Mouse (Mus musculus): ENCODE data around the gene Cstf1. TPM values are rescaled to one million over a fixed set of nuclear protein-coding genes. Genes with fewer than 3 reads are reported as not detected.

Cstf1 gene
- total RNA-seq, 2 experiments from 2014 or later, result 20.4 to 23.4 TPM

DNA sequence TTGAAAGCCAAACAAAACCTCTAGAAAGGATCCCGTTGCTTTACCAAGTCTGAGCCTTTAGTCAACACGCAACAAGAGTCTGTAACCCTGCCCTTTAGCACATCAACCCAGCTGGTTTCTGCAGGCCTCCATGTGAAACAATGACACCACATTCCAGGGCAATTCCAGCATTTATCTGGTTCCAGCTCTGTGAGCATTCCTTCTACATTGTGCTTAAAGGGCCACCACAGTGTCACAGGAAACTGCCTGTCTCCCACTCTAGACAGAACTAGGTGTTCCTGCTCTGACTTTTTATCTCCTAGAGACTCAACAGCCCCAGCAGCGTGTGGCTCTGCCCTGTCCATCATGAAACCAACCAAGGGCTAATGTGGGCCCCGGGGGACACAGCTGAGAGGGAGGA is 42.8 kb downstream of the Cstf1 start:
- no peak for DNase-seq (ENCODE audit: low spot score in 2 of 2)

DNA sequence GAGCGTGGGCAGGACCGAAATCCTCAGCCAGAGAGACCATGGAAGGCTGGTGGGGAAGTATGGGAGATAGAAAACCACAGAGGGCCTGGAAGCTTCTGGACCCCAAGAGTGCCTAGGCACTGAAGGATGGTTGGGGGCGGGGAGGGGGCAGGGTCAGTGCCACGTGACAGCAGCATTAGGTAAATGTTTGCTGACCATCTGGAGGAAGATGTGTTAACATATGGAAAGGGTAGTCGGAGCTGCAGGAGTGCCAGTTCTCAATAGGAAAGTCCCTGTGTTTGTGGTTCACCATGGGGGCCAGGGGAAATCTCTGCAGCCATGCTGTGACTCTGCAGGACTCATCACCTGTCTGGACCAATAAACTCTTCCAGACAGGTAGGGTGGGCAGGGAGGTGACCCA is 43.4 kb downstream of the Cstf1 start:
- DNase-seq (ENCODE audit: low spot score in 2 of 2), result no peak

GRCm38 (mm10) chr2:172416218-172416617 is 45.7 kb downstream of the Cstf1 start:
- DNase-seq (ENCODE audit: low spot score in 2 of 2), result no peak

DNA sequence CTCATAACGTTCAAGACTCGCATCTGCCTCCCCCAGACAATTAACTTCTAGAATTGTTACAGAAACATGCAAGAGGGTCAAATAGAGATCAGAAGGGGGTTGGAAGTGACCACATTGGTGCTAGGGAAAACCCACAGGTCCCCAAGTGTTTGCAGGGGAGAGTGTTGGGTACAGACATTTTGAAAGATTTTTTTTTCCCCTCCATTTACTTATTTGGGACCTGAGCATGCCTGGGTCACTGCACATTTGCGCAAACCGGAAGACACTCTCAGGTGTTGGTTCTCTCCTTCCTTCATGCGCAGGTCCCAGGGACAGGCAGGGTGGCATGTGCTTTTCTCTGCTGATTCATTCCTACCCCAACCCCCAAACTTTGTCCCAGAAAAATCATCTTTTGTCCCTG is 46.4 kb downstream of the Cstf1 start:
- no peak for DNase-seq (ENCODE audit: low spot score in 2 of 2)

- DNase-seq (ENCODE audit: low spot score in 2 of 2), result no peak
Observed at GRCm38 (mm10) chr2:172418208-172418607, 47.7 kb downstream of the Cstf1 start.

- no peak for DNase-seq (ENCODE audit: low spot score in 2 of 2)
Observed at GRCm38 (mm10) chr2:172430609-172431008, 60.1 kb downstream of the Cstf1 start.

Other genes with a start within 250 kb of the Cstf1 start
- gene Mc3r, start 122.2 kb upstream of the Cstf1 start, total RNA-seq (2021), result under 1 TPM; 0.21 to 0.26 TPM
- gene Fam210b, start 25.1 kb upstream of the Cstf1 start, total RNA-seq (2021), result 10 to 100 TPM; 12.0 to 12.3 TPM
- gene Aurka, start 146 bp upstream of the Cstf1 start, total RNA-seq (2021), result 1 to 10 TPM in 1 of 2 experiments, under 1 TPM in 1; 0.70 to 1.0 TPM
- under 1 TPM; 0.35 to 0.42 TPM for gene Cass4, start 23.1 kb downstream of the Cstf1 start, total RNA-seq (2021)
- 10 to 100 TPM; 71.0 to 74.2 TPM for gene Rtf2, start 69.9 kb downstream of the Cstf1 start, total RNA-seq (2021)
- gene Gcnt7, start 87.9 kb downstream of the Cstf1 start, total RNA-seq (2021), result not detected
- not detected for gene Fam209, start 101.8 kb downstream of the Cstf1 start, total RNA-seq (2021)
- gene Tfap2c, start 178.9 kb downstream of the Cstf1 start, total RNA-seq (2021), result under 1 TPM in 1 of 2 experiments, not detected in 1; 0.16 TPM

Measured in left cerebral cortex, adult 18-20 months (tissue).